Mouse (Mus musculus): Measurements from ENCODE around the gene Aqr. TPM values are rescaled to one million over a fixed set of nuclear protein-coding genes. Genes with fewer than 3 reads are reported as not detected.
A peak's percentile ranks its signal among the peaks of the same experiment; 100 is the strongest.

Gene Aqr
- polyA plus RNA-seq, 1 experiment from 2014 or later, result 47.9 TPM

DNA sequence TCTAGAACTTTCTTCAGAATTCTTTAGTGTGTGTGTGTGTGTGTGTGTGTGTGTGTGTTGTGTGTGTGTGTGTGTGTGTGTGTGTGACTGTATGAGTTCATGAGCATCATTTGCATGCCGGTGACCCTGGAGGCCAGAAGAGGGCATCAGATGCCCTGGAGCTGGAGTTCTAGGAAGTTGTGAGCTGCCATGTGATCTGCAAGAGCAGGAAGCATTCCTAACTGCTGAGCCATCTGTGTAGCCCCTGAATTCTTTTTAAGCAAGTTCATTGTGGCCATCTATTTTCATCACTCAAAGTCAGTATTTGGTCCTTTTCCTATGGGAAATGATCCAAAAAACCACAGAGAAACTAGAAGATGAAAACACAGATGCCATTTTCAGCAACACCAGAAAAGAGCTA lies 92.1 kb downstream of the Aqr start:
- H3K9me3 ChIP-seq (replicated peaks), result no peaks in the 10 kb centered on the region
- 100% methylated on average over 1 of the region's 1 CpGs for WGBS
- peaks cover 12% of the 10 kb centered on the region for H3K36me3 ChIP-seq
- no peak overlapping the region for H3K4me3 ChIP-seq
- H3K4me1 ChIP-seq, result no peaks in the 10 kb centered on the region
- H3K27ac ChIP-seq, result no peak overlapping the region
- no peak for DNase-seq (ENCODE audit: low spot score)
- H3K27me3 ChIP-seq (ENCODE audit: low read depth, poor library complexity, severe bottlenecking), result no peaks in the 10 kb centered on the region

- Histone ChIP-seq H3K36me3 (peaks cover 3% of the 10 kb centered on the region; the same call in 1 of the 2 replicates), H3K27me3 (ENCODE audit: low read depth, poor library complexity, severe bottlenecking) (no peaks in the 10 kb centered on the region), H3K4me3 (no peak overlapping the region), H3K9me3 (replicated peaks) (no peaks in the 10 kb centered on the region), H3K27ac (no peak overlapping the region), H3K4me1 (no peaks in the 10 kb centered on the region)
- DNase-seq (ENCODE audit: low spot score), result no peak
- 87% methylated on average over 9 of the region's 9 CpGs for WGBS
Observed at GRCm38 (mm10) chr2:114093577-114093976, 93.2 kb downstream of the Aqr start.

GRCm38 (mm10) chr2:114089862-114090261 lies 97.0 kb downstream of the Aqr start:
- DNase-seq (ENCODE audit: low spot score), result no peak

GRCm38 (mm10) chr2:114087271-114087670 lies 99.6 kb downstream of the Aqr start:
- Histone ChIP-seq H3K27me3 (ENCODE audit: low read depth, poor library complexity, severe bottlenecking) (no peaks in the 10 kb centered on the region), H3K4me1 (no peaks in the 10 kb centered on the region), H3K27ac (no peak overlapping the region), H3K36me3 (no peaks in the 10 kb centered on the region), H3K4me3 (no peak overlapping the region), H3K9me3 (replicated peaks) (no peaks in the 10 kb centered on the region)
- no peak for DNase-seq (ENCODE audit: low spot score)
- WGBS, result 74% methylated on average over 1 of the region's 1 CpGs

More at GRCm38 (mm10) chr2:114089862-114090261, 97.0 kb downstream of the Aqr start:
- no peaks in the 10 kb centered on the region for H3K4me1 ChIP-seq
- H3K36me3 ChIP-seq, result no peaks in the 10 kb centered on the region
- H3K27ac ChIP-seq, result no peak overlapping the region
- H3K9me3 ChIP-seq (replicated peaks), result no peaks in the 10 kb centered on the region
- 92% methylated on average over 3 of the region's 3 CpGs for WGBS
- no peaks in the 10 kb centered on the region for H3K27me3 ChIP-seq (ENCODE audit: low read depth, poor library complexity, severe bottlenecking)
- no peak overlapping the region for H3K4me3 ChIP-seq

DNA sequence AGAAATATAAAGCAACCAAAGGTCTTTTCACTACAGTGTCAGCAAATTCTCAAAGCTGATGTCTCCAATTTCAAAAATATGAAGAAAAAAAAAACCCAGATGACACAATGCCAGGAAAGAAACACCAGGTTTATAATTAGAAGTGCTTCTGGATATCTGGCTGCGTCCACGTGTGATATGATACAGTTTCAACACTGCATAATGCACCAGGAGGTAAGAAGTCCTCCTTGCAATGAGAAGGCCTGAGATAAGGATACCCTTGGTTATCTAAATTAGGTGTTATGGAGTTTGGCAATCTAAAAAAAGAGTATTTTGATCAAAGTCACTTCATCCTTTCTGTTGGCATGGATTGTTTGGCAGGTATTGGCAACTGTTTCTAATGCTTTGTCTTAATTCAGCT lies 114.9 kb downstream of the Aqr start:
- H3K9me3 ChIP-seq (replicated peaks), result no peaks in the 10 kb centered on the region
- no peak for DNase-seq (ENCODE audit: low spot score)
- H3K4me3 ChIP-seq, result no peak overlapping the region
- H3K36me3 ChIP-seq, result no peaks in the 10 kb centered on the region
- H3K27me3 ChIP-seq (ENCODE audit: low read depth, poor library complexity, severe bottlenecking), result no peaks in the 10 kb centered on the region
- WGBS, result 93% methylated on average over 2 of the region's 2 CpGs
- no peaks in the 10 kb centered on the region for H3K4me1 ChIP-seq
- no peak overlapping the region for H3K27ac ChIP-seq

DNA sequence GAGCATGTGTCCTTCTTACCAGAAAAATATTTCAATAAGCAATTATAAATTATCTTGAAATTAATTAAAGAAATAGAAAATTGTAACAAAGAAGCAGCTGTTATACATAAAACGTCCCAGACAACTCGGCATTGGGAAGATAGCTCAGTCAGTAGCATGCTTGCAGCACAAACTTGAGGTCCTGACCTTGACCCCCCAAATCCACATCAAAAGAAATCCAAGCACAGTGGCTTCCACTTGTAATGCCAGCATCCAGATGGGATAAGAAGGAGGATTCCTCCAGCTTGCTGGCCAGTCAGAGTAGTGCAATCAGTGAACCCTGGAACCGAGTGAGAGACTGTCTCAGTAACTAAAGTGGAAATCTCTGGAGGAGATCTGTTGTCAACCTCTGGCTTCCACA lies 120.6 kb downstream of the Aqr start:
- no peaks in the 10 kb centered on the region for H3K27me3 ChIP-seq (ENCODE audit: low read depth, poor library complexity, severe bottlenecking)
- 76% methylated on average over 3 of the region's 3 CpGs for WGBS
- no peak overlapping the region for H3K4me3 ChIP-seq
- H3K36me3 ChIP-seq, result no peaks in the 10 kb centered on the region
- no peaks in the 10 kb centered on the region for H3K4me1 ChIP-seq
- H3K27ac ChIP-seq, result no peak overlapping the region
- H3K9me3 ChIP-seq (replicated peaks), result no peaks in the 10 kb centered on the region
- no peak for DNase-seq (ENCODE audit: low spot score)

GRCm38 (mm10) chr2:114064004-114064403 lies 122.8 kb downstream of the Aqr start:
- 56% methylated on average over 2 of the region's 2 CpGs for WGBS
- no peak for DNase-seq (ENCODE audit: low spot score)
- Histone ChIP-seq H3K36me3 (no peaks in the 10 kb centered on the region), H3K4me1 (no peaks in the 10 kb centered on the region), H3K4me3 (no peak overlapping the region), H3K27me3 (ENCODE audit: low read depth, poor library complexity, severe bottlenecking) (no peaks in the 10 kb centered on the region), H3K9me3 (replicated peaks) (no peaks in the 10 kb centered on the region), H3K27ac (no peak overlapping the region)

DNA sequence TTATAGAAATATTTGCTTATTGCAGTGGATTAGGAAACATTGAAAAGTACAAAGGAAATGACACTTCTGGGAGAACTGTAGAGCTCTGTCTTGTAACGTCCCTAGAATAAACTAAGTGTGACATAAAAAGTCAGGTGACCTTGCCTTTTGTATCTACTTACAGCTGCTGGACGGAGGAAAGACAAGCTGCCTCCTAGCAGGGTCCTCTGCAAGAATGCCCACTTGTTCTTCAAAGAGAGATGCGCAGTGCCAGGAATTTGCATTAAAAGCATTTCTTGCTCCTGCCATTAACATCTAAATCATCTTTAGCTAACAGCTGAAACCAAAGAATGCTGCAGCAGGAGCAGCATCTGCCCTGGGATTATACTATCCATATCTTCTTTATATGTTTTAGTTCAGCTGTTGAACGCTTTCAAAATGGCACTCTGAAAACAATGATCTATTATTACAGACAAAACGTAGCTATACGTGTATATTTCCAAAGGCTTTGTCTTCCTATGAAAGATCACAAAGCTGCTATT lies 126.7 kb downstream of the Aqr start:
- WGBS, result 64% methylated on average over 6 of the region's 6 CpGs
- Histone ChIP-seq H3K27ac (no peak overlapping the region), H3K36me3 (no peaks in the 10 kb centered on the region), H3K4me3 (no peak overlapping the region), H3K4me1 (peaks cover 6% of the 10 kb centered on the region; the same call in 1 of the 2 replicates), H3K9me3 (replicated peaks) (no peaks in the 10 kb centered on the region), H3K27me3 (ENCODE audit: low read depth, poor library complexity, severe bottlenecking) (no peaks in the 10 kb centered on the region)
- DNase-seq (ENCODE audit: low spot score), result no peak

GRCm38 (mm10) chr2:114059608-114060007 lies 127.2 kb downstream of the Aqr start:
- Histone ChIP-seq H3K4me3 (no peak overlapping the region), H3K9me3 (replicated peaks) (no peaks in the 10 kb centered on the region), H3K36me3 (no peaks in the 10 kb centered on the region), H3K27me3 (ENCODE audit: low read depth, poor library complexity, severe bottlenecking) (no peaks in the 10 kb centered on the region), H3K4me1 (peaks cover 6% of the 10 kb centered on the region; the same call in 1 of the 2 replicates), H3K27ac (no peak overlapping the region)
- 78% methylated on average over 1 of the region's 1 CpGs for WGBS
- no peak for DNase-seq (ENCODE audit: low spot score)

GRCm38 (mm10) chr2:114058226-114058796 lies 128.5 kb downstream of the Aqr start:
- Histone ChIP-seq H3K4me3 (no peak overlapping the region), H3K9me3 (replicated peaks) (no peaks in the 10 kb centered on the region), H3K27ac (no peak overlapping the region), H3K4me1 (peaks cover 6% of the 10 kb centered on the region; the same call in 1 of the 2 replicates), H3K27me3 (ENCODE audit: low read depth, poor library complexity, severe bottlenecking) (no peaks in the 10 kb centered on the region), H3K36me3 (no peaks in the 10 kb centered on the region)
- DNase-seq (ENCODE audit: low spot score), result no peak
- 93% methylated on average over 10 of the region's 10 CpGs for WGBS

DNA sequence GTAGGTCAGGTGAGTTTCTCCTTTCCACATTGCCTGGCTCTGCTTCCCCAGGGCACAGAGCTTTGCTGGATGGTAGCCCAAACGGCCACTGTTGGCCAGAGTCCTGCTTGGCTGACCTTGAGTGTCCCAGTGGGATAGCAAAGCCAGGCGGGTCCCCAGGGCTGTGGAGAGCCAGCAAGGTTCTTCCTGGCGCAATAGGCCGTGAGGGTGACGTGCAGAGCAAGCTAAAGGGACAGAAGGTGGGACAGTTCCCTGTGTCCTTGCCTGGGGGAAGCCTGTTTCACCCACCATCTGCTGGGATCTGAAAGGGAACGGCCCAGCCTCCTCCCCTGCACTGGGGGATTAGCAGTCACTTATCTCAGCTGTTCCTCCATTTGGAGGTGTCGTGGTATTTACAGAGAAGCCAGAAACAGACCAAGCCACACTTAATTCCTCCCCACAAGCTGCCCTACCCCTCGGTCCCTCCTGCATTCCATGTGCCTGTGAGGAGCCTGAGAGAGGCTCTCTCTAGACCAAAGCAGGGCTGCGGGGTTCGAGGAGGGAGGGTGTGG lies 129.4 kb downstream of the Aqr start:
- Histone ChIP-seq H3K27me3 (ENCODE audit: low read depth, poor library complexity, severe bottlenecking) (no peaks in the 10 kb centered on the region), H3K36me3 (no peaks in the 10 kb centered on the region), H3K9me3 (replicated peaks) (no peaks in the 10 kb centered on the region), H3K4me3 (no peak overlapping the region), H3K4me1 (peaks cover 11% of the 10 kb centered on the region), H3K27ac (no peak overlapping the region)
- WGBS, result 19% methylated on average over 10 of the region's 10 CpGs
- DNase-seq (ENCODE audit: low spot score), result no peak

- Histone ChIP-seq H3K4me1 (peaks cover 11% of the 10 kb centered on the region), H3K27me3 (ENCODE audit: low read depth, poor library complexity, severe bottlenecking) (no peaks in the 10 kb centered on the region), H3K36me3 (no peaks in the 10 kb centered on the region), H3K27ac (no peak overlapping the region), H3K9me3 (replicated peaks) (no peaks in the 10 kb centered on the region), H3K4me3 (no peak overlapping the region)
- 89% methylated on average over 4 of the region's 4 CpGs for whole genome bisulfite sequencing
- DNase-seq (ENCODE audit: low spot score), result no peak
Observed at GRCm38 (mm10) chr2:114054129-114054528, 132.7 kb downstream of the Aqr start.

GRCm38 (mm10) chr2:114052696-114053598 lies 133.9 kb downstream of the Aqr start, which contains the start of gene Actc1:
Gene Actc1 (minus strand): TSS chr2:114053548.
- Histone ChIP-seq H3K36me3 (no peaks in the 10 kb centered on the region), H3K27me3 (ENCODE audit: low read depth, poor library complexity, severe bottlenecking) (no peaks in the 10 kb centered on the region), H3K9me3 (replicated peaks) (no peaks in the 10 kb centered on the region), H3K27ac (no peak within 1 kb of the TSS), H3K4me1 (peaks cover 11% of the 10 kb centered on the region), H3K4me3 (peak within 1 kb of the TSS; percentile 15; the same call in 1 of the 2 replicates)
- DNase-seq (ENCODE audit: low spot score), result peak; percentile 34
- WGBS, result 23% methylated on average over 14 of the region's 14 CpGs
